Mouse (Mus musculus): ENCODE data around the gene Ech1.

GRCm38 (mm10) chr7:28818861-28819452 lies 6.1 kb upstream of the Ech1 start:
- TF ChIP-seq CTCF (IDR thresholded peaks at IDR 0.05; ENCODE audit: low read depth, low read length) (no peak), POLR2A (IDR thresholded peaks at IDR 0.05; ENCODE audit: borderline replicate concordance, low read depth, low read length) (no peak)
